Mouse (Mus musculus): Measurements from ENCODE around the gene Mau2.
"Not testable (repeated sequence)": the region's sequence is repeated elsewhere in the genome, so short reads cannot be mapped to it uniquely, and the experiment has no call there.

The Mau2 gene

GRCm38 (mm10) chr8:70042583-70043455 lies at the start of gene Mau2, which contains the start of gene Sugp1:
Gene Mau2 (minus strand): TSS chr8:70042734.
Gene Sugp1 (plus strand): TSS chr8:70042813.
- peak; percentile 97 for DNase-seq (ENCODE audit: low spot score)

GRCm38 (mm10) chr8:70089296-70089960 lies 46.9 kb upstream of the Mau2 start:
- DNase-seq (ENCODE audit: low spot score), result no peak

DNA sequence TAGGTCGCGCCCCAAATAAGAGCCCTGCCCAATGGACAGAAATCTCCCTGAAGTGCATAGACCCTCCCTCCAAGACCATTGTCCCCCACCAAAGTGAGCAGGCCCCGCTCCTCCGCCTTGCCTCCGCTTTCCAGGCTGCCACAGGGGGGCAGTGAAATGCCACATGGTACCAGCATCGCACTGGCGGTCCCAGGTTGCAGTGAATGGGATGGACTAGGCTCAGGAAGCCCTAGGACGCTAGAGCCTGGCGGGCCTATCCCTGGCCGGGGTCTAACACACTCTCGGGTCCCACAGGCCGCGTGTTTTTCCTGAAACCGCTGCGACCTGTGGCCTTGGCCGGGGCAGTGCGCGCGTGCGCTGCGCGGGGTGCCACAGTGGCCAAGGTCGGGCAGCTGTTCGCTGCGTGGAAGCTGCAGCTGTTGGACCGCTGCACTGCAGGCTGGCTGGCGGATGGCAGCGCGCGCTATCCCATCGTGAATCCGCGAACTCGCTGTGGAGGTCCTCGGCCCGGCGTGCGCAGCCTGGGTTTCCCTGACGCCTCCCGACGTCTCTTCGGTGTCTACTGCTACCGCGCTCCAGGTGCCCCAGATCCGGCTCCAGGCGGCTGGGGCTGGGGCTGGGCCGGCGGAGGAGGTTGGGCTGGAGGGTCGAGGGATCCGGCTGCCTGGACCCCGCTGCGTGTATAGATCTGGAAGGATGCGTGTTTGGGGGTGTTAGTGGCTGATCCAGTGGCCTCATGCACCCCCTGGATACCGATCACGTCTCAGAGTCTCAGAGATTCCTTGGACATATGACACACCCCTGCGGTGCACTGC lies 45.5 kb upstream of the Mau2 start:
- peak; percentile 23 for DNase-seq (ENCODE audit: low spot score)

DNA sequence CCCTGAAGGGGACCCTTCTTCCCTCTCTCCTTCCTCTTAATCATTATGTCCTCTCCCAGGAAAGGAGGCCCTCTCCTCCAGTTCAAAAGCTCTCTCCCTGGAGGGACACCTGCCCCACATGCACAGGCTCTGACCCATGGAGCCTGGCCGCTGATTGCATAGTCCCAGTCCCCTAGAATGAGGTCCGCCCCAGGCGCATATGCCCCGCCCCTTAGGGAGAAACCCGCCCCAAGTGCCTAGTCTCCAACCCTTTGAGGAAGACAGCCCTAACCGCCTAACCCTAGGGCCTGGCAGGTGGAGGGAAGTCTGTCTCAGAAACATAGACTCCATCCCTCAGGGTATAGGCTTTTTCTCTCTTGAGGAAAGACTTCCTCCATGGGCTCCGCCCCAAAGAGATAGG lies 44.7 kb upstream of the Mau2 start:
- DNase-seq (ENCODE audit: low spot score), result no peak

DNA sequence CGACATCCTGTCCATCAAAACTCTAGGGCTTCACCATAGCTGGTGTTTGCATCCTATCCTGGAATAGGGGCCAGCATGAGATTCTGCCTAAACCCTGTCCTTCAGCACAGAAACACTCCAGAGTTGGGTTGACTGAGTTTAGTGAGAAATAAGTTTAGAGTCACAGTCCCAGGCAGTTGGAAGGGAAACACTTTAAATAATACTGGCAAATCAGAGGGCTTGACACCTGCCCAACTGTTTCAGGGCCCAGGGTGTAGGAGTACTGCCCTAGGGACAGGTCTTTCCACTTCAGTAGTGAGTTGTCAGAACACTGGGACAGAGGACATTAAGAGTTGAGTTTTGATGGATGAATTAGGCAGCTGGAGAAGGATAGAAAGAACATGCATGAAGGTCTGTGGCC lies 43.6 kb upstream of the Mau2 start:
- no peak for DNase-seq (ENCODE audit: low spot score)

GRCm38 (mm10) chr8:70084191-70085065 lies 41.9 kb upstream of the Mau2 start:
- DNase-seq (ENCODE audit: low spot score), result no peak

GRCm38 (mm10) chr8:70083285-70083684 lies 40.8 kb upstream of the Mau2 start, which contains the start of gene Hapln4:
Gene Hapln4 (plus strand): TSS chr8:70083457.
- peak; percentile 52 for DNase-seq (ENCODE audit: low spot score)

DNA sequence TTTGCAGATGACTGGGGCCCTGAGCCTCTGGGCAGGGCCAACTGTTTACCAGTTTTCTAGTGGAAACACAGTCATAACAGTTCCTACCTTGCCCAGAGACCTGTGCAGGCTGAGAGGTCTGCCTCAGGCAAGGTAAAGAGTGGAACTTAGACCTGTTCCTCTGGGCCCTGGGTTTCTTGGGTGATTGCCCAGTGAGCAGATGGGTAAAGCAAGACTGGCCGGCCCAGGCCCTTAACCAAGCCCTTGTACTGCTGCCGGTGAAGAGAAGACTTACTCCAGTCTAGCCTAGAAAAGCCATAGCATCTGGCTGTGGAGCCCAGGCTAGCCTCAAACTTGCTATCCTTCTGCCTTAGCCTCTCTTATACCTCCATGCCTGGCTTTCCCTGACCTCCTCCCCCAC lies 39.4 kb upstream of the Mau2 start:
- no peak for DNase-seq (ENCODE audit: low spot score)

- DNase-seq (ENCODE audit: low spot score), result no peak
These were observed 31.1 kb upstream of the Mau2 start for GRCm38 (mm10) chr8:70073682-70074081.

GRCm38 (mm10) chr8:70073120-70073519 lies 30.6 kb upstream of the Mau2 start:
- DNase-seq (ENCODE audit: low spot score), result no peak

- DNase-seq (ENCODE audit: low spot score), result peak; percentile 34
These were observed 30.0 kb upstream of the Mau2 start, which contains the start of gene Tm6sf2 for GRCm38 (mm10) chr8:70072441-70073069. Gene Tm6sf2 (plus strand): TSS chr8:70072924.

DNA sequence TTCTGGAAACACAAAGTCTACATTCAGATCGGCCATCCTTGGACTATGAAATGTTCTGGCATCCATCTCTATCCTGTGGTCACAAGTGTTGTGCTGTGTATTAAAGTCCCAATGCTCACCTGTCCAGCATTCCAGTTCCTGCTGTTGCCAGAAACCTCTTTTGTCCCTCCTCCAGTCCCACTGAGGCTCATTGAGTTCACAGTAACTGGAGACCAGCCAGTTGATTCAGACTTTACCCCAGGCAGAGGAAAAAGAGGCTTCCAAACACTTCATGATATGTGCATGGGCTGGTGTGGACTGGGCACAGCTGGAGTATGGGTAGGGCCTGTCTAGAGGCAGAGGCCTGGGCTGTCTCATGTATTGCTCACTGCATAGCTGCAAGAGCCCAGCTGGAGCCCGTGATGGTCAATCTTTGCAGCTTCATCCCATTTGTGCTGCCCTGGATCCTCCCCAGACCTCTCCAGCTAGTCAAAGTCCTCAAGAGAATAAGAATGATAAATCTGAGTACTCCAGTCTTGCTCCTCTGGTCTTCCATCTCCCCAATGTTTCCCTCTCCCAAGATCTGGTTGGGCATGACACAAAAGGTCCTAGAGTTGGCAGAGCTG lies 29.4 kb upstream of the Mau2 start:
- no peak for DNase-seq (ENCODE audit: low spot score)

- no peak for DNase-seq (ENCODE audit: low spot score)
These were observed 15.2 kb upstream of the Mau2 start for GRCm38 (mm10) chr8:70057721-70058120.

- DNase-seq (ENCODE audit: low spot score), result not testable (repeated sequence)
These were observed 7.9 kb upstream of the Mau2 start for GRCm38 (mm10) chr8:70050434-70050833.

DNA sequence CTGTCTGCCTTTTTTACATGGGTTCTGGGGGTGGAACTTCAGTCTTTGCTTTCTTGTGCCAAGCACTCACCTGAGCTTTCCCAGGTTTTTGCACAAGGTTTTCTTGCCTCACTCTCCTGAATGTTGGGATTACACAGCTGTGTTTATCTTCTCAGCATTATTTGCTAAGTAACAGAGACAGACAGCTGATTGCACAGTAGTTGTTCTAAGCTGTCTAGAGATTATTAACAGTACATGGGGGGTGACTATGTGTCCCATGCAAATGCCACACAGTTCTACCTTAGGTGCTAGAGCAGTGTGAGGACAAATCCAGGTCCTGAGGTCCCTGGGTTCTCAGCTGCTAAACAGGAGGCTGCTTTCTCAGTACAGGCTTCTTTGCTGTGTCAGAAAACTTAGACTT lies 7.1 kb upstream of the Mau2 start:
- peak; percentile 38 for DNase-seq (ENCODE audit: low spot score)

DNA sequence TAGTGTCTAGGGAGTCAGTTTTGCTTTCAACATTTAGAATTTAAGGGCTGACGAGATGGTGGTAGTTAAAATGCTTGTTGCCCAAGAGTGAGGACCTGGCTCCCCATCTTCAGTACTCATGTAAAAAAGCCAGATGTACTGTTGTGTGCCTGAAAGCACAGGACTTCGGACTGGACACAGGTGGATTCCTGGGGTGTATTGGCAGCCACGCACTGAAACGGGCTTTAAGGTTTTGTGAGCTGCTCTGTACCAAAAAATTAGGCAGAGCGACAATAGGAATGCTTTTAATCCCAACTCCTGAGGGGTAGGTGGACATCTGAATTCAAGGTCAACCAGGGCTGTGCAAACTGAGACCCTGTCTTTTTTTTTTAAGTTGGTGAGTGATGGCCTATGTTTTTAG lies 1.5 kb upstream of the Mau2 start:
- DNase-seq (ENCODE audit: low spot score), result no peak

DNA sequence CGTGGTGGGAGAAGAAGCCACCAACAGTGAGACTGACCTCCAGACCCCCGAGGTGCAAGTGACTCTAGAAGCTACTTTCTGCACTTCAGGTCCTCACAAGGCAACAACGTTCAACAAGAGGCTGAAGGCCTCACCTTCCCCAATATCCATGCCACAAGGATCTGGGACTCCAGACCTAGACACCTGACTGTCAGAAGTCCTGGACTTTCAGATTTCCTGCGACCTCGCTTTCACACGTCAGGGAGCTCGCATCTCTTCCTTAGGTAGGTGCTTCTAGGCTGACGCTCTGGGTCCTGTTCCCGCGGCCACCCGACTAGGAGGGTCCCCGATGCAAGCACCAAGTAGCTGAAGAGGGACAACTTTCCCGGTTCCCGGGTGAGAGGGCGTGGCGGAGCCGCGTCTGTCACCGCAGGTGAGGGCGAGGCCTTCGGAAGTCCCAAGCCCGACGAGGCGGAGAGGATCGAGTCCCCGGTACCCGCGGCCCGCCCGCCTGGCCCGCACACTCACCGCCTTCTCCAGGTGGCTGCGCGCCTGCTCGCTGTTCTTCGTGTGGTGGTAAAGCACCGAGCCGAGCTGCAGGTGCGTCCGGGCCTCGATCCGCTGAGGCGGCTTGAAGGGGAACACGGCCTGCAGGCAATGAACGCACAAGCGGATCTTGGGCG lies 518 bp downstream of the Mau2 start:
- DNase-seq (ENCODE audit: low spot score), result no peak

GRCm38 (mm10) chr8:70037994-70038393 lies 4.5 kb downstream of the Mau2 start:
- DNase-seq (ENCODE audit: low spot score), result no peak

DNA sequence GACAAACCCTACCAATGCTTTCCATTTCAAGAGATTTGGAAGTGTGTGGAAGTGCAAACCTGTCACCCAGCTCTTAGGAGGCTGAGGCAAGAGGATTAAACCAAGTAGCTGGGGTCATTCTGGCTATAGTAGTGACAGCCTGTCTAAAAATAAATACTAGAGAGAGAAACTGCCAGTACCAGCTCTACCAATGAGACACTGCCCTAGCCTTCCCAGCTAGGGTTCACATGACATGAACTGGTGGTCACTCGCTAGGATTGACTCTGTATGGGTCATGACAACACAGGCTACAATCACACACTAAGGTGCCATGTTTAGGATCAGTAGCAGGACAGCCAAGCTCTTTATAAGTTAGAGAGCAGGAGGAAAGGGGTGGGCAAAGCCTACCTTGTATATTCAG lies 12.3 kb downstream of the Mau2 start:
- DNase-seq (ENCODE audit: low spot score), result no peak

DNA sequence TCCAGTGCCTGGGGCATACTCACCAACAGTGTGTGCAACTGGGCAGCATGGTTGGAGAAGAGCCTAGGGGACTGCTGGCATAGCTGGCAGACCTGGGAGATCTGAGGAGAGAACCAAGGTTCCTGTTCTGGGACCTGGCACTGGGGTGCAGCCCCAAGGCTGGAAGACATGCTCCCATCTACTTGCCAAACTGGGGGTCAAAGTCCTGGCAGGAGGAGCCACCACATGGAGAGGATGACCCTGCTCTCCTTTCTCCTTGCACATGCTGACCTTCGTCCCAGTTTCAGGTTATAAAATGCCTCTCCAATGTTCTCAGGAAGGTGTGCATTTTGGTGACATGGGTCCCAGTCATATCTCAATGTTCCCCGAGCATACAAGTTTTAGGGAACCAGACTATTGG lies 16.4 kb downstream of the Mau2 start:
- no peak for DNase-seq (ENCODE audit: low spot score)

All from yolk sac, embryonic 10.5 days (tissue).